Mouse (Mus musculus) c-Kit-positive CD71-negative TER-119-negative erythroid progenitor cells, embryonic 14.5 days (primary cell): ENCODE measurements at regions not wholly inside any gene's neighbourhood (a gene's known extent, or its start where the extent isn't known, plus 50 kb on each side); places are given as distances from the start of the nearest gene placed in this dataset.

Experiments used
- DNase-seq: peaks from one replicate; pipeline ENCODE4 v3.0.0-alpha.2; 2013; ENCODE audit warnings: low read depth

DNA sequence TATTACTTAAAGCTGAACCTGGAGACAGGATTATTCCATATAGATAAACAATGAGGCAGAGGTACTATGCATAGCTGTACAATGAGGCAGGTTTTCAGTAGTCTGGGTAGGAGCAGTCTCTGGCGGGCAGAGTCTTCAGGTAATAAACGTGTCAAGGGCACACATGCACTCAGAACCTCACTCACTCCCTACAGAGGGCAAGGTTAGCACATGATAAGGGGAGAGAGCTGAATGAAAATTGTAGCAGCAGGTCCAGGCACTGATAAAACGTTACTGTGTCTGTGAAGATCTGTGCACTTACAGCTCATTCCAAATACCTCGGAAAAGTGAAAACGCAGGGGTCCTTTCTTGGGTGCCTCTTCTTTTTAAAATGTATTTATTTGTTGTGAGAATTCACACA lies 120.9 kb upstream of the Itga4 start:
- DNase-seq = no peak

DNA sequence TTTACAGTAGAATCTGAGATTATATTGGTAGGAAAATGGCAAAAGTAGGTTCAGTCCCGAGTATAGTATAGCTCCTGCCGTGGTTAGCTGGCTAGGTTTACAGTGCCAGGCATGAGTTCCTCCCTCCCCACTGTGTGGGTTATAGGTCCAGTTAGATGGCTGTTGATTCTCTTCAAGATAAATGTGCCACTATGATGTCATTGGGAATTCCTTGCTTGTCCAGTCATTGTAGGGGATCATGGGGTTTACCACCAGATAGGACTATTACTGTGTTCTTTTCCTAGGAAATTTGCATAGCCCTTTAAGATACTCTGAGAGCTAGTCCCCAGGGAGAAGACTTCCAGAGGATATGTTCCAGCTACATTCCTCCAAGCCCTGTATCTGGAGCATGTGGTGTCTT lies 119.2 kb upstream of the Itga4 start:
- DNase-seq = no peak

GRCm38 (mm10) chr2:79136619-79137458 lies 118.4 kb upstream of the Itga4 start:
- DNase-seq = no peak

DNA sequence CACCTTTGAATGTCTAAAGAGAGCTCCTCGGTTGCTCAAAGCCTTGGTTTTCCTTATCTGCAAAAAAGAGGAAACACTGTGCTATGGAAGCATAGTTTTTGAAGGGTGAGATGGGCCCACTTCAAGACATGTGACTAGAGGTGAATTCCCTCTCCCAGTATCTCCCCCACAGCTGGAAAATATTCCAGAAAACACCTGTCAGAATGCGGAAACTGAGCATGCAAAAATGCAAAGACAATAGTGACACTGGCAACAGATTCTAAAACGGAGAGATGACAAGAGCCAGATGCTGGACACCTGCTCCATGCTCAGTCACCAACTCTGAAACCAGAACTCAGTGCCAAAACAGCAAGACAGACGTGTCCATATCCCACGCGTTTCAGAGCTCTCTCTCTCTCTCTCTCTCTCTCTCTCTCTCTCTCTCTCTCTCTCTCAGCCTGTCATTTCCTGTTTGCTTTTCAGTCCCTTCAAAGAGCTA lies 117.5 kb upstream of the Itga4 start:
- DNase-seq = no peak

- DNase-seq = no peak
Observed at GRCm38 (mm10) chr2:79138368-79139109, 116.7 kb upstream of the Itga4 start.

GRCm38 (mm10) chr2:79141961-79142360 lies 113.3 kb upstream of the Itga4 start:
- DNase-seq = no peak

- DNase-seq = no peak
Observed at GRCm38 (mm10) chr2:79143196-79143595, 112.0 kb upstream of the Itga4 start.

DNA sequence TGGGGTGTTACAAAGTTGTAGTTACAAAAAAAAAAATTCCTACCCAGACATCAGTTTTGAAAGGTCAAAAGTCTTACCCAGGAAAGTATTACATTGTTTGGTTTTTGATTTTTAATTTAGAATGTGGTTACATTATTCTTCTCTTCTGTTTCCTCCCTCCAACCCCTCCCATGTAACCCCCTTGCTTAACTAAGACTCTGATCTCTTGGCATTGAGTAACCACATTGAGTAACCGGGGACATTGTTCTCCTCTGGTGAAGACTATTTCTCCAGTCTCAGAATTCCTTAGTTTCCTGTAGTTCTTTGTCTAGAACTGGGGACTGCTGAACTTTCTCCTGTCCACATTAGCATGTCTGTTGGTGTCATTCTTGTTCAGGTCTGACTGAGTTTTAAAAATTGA lies 109.3 kb upstream of the Itga4 start:
- DNase-seq = no peak

DNA sequence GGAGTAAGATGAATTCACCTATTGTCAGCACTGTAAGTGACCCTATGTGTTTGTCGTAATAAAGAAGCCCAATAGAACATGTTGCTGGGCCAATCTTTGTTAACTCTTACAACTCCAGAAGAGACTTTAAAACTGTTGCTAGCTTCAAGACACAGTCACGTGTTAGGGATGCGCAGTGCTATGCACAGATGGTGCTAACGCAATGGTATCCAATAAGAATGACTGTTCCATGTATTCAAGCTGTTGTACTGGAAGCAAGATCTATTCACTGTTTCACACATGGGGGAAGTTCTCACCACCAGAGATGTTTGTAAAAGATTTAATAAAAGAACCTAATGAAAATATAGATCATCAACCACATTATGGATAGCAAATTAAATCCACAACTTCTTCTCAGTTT lies 108.7 kb upstream of the Itga4 start:
- DNase-seq = no peak

DNA sequence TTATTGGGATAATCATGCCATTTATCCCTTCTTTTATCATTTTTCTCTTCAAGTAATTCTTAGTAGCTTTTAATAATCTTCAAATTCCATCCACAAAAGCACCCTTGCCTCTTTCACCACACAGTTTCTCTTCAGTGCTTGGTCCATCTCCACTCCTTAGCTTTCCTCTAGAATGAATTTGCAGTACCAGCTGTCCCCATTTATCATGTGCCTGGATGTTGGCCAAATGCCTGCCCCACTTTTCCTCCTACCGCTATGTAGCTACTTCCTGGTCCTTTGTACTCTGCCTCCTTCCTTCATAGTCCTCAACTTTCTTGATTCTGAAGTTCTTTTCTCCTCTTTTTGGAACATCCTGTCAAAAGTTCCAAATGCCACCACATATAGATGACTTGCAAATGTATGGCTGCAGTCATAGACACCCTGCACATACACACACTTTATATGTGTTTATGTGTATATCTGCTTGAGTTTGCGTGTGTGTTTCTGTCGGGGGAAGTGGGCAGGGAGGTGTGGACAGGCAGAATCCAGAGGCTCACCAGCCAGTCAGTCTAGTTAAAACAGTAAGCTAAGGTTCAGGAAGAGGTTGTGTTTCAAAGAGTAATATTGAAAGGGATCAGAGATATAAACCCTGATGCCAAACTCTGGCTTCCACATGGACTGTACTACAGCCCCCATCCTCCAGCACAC lies 106.1 kb upstream of the Itga4 start:
- no peak for DNase-seq

- no peak for DNase-seq
Observed at GRCm38 (mm10) chr2:79151610-79152009, 103.6 kb upstream of the Itga4 start.

DNA sequence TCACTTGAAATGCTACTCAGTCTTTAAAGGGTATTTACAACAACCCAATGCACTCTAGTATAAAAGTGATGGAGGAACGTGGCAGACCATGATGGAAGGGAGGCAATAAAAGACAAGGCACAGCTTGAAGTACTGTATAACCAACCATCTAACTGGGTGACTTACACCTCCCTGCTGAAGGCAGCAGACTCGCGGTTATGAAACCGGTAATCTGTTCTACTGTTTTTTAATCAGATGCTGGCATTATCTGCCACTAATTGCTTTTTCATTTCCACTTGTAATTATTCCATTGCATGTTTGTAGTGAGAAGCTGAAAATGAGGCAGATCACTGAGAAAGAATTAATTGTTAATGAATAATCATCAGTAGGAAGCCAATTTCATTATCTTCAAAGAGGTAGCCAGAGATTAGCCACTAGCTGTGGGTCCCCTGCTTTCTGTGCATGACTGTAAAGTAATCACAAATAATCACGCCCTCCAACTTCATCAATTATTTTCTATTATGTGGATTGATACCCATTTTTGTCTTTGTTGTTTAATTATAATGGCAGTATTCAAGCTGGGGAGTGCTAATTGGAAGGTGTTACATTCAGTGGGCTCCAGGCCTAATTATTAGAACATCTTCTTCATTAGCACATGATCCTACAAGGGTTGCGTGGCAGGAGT lies 103.1 kb upstream of the Itga4 start:
- DNase-seq = no peak

GRCm38 (mm10) chr2:79152695-79153057 lies 102.5 kb upstream of the Itga4 start:
- no peak for DNase-seq

GRCm38 (mm10) chr2:79153070-79153469 lies 102.2 kb upstream of the Itga4 start:
- no peak for DNase-seq

GRCm38 (mm10) chr2:79158450-79159055 lies 96.7 kb upstream of the Itga4 start:
- DNase-seq = no peak

- no peak for DNase-seq
Observed at GRCm38 (mm10) chr2:79159336-79159735, 95.9 kb upstream of the Itga4 start.

GRCm38 (mm10) chr2:79172967-79173919 lies 82.0 kb upstream of the Itga4 start:
- DNase-seq = no peak

- DNase-seq = no peak
Observed at GRCm38 (mm10) chr2:79174282-79174681, 80.9 kb upstream of the Itga4 start.

- DNase-seq = peak; percentile 20
Observed at GRCm38 (mm10) chr2:79180782-79181181, 74.4 kb upstream of the Itga4 start.

- no peak for DNase-seq
Observed at GRCm38 (mm10) chr2:79183034-79183630, 72.1 kb upstream of the Itga4 start.
